In the genomic region with DNA sequence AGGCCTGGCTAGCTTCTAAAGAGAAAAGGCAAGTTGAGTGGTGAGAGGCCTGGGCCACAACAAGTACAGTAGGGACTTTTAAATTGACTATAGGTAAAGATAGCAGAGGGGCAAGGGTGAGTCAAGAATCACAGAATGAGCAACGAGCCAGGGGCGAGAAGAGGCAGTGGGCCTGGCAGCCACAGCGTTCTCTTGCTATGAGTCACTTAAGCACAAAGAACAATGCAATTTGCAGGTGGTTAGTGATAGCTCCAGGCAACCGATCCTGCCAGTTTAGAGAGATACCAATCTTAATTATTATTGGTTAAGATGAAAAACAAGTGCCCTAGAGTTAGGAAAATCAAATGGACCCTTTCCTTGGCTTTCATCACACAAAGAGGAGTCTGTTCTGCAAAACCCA, we compare ENCODE assay signal across 17 mouse cellular contexts.
"Had no signal": no experiment of that assay in that cellular context is flagged by ENCODE, and none has a peak within 500 bp of the region (broad histone marks: within the 10 kb centered on the region; RNA-seq: fewer than 3 reads in every experiment).

No protein-coding gene starts in this region.

- H3K36me3 ChIP-seq: liver, embryonic 13.5 days; midbrain, embryonic 10.5 days; midbrain, embryonic 13.5 days; neural tube, embryonic 13.5 days had no signal

- H3K9ac ChIP-seq: liver, embryonic 13.5 days; midbrain, embryonic 13.5 days; neural tube, embryonic 13.5 days had no signal

- H3K4me2 ChIP-seq: liver, embryonic 13.5 days; midbrain, embryonic 13.5 days; neural tube, embryonic 13.5 days had no signal

- H3K4me3 ChIP-seq: layer of hippocampus, adult 2 months; liver, embryonic 13.5 days; megakaryocyte, embryonic 14.5 days; midbrain, embryonic 10.5 days; midbrain, embryonic 13.5 days; myocyte; neural tube, embryonic 13.5 days had no signal

- ATAC-seq: midbrain, embryonic 13.5 days; midbrain, embryonic 16.5 days had no signal

- H3K27ac ChIP-seq: kidney, postnatal 0 days; layer of hippocampus, adult 2 months; liver, embryonic 13.5 days; macrophage; midbrain, embryonic 10.5 days; midbrain, embryonic 13.5 days; neural tube, embryonic 13.5 days; stomach, postnatal 0 days had no signal

- H3K9me3 ChIP-seq: liver, embryonic 13.5 days; megakaryocyte, embryonic 14.5 days; midbrain, embryonic 10.5 days; midbrain, embryonic 13.5 days; neural tube, embryonic 13.5 days had no signal

- DNase-seq: kidney, postnatal 25 days; layer of hippocampus, adult 9-11 months; liver, embryonic 13.5 days; lung, adult 2 months; thymus, adult 2 months; thymus, postnatal 14 days; thymus, postnatal 4 days had no signal

- H3K27me3 ChIP-seq: liver, embryonic 13.5 days; megakaryocyte, embryonic 14.5 days; midbrain, embryonic 13.5 days; neural tube, embryonic 13.5 days had no signal

- H3K4me1 ChIP-seq: liver, embryonic 13.5 days; megakaryocyte, embryonic 14.5 days; midbrain, embryonic 13.5 days; neural tube, embryonic 13.5 days had no signal
